Mouse (Mus musculus): Measurements from ENCODE around the gene Wbp1. TPM values are rescaled to one million over a fixed set of nuclear protein-coding genes. Genes with fewer than 3 reads are reported as not detected.

The Wbp1 gene
- polyA plus RNA-seq, 1 experiment from 2014 or later, result 83.8 TPM

- H3K9me3 ChIP-seq (ENCODE audit: control insufficient read depth, low read length), result no peaks in the 10 kb centered on the region
- H3K9ac ChIP-seq (ENCODE audit: low read length), result peak within 1 kb of the TSS; percentile 50
- H3K4me1 ChIP-seq (replicated peaks; ENCODE audit: control insufficient read depth, insufficient read depth, low read length), result peaks cover 22% of the 10 kb centered on the region; the same call in 1 of the 2 replicates
- no peak for ATAC-seq (replicated peaks; ENCODE audit: low FRiP score, low TSS enrichment, low read depth)
- H3K27ac ChIP-seq (ENCODE audit: low read depth), result peak within 1 kb of the TSS; percentile 16; the same call in 1 of the 2 replicates
- no peak for DNase-seq (ENCODE audit: low spot score)
- H3K4me2 ChIP-seq (ENCODE audit: low read length), result peak within 1 kb of the TSS; percentile 84
- peak within 1 kb of the TSS; percentile 67 for H3K4me3 ChIP-seq (ENCODE audit: low read depth, low read length)
- no peaks in the 10 kb centered on the region for H3K36me3 ChIP-seq (ENCODE audit: control insufficient read depth, insufficient read depth, low read length)
- 17% methylated on average over 5 of the region's 5 CpGs for WGBS
- H3K27me3 ChIP-seq (replicated peaks; ENCODE audit: control insufficient read depth, insufficient read depth, low read length), result no peaks in the 10 kb centered on the region
These were observed 4.0 kb upstream of the Wbp1 start, which contains the start of gene Ino80b for GRCm38 (mm10) chr6:83125331-83125730. TSS of gene Ino80b (minus strand) at chr6:83125431.

- Histone ChIP-seq H3K27ac (ENCODE audit: low read depth) (peak overlapping the region; percentile 16; the same call in 1 of the 2 replicates), H3K36me3 (ENCODE audit: control insufficient read depth, insufficient read depth, low read length) (no peaks in the 10 kb centered on the region)
- under 1% methylated on average over 30 of the region's 30 CpGs for WGBS
These were observed 3.5 kb upstream of the Wbp1 start for GRCm38 (mm10) chr6:83124851-83125312.

DNA sequence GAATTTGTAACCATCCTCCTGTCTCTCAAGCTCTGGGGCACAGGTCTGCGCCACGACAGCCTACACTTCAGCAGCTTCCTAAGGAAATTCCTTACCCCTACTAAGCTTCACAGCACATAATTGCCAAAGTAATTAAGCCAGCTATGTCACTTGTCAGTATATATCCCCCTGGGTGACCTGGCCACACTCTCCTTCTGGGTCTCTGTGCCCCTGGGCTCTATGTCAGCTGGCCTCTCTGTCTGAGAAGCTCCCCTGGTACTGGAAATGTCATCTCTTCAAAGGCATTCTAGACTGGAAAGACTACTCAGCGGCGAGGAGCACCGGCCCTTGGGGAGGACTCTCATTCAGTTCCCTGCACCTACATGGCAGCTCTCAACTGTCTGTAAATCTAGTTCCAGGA, 1.6 kb upstream of the Wbp1 start:
- WGBS, result 87% methylated on average over 5 of the region's 5 CpGs
- no peak overlapping the region for H3K27ac ChIP-seq (ENCODE audit: low read depth)

More at GRCm38 (mm10) chr6:83124851-83125312, 3.5 kb upstream of the Wbp1 start:
- Histone ChIP-seq H3K4me1 (replicated peaks; ENCODE audit: control insufficient read depth, insufficient read depth, low read length) (peaks cover 26% of the 10 kb centered on the region; the same call in 1 of the 2 replicates), H3K9me3 (ENCODE audit: control insufficient read depth, low read length) (no peaks in the 10 kb centered on the region), H3K27me3 (replicated peaks; ENCODE audit: control insufficient read depth, insufficient read depth, low read length) (no peaks in the 10 kb centered on the region), H3K4me2 (ENCODE audit: low read length) (peak overlapping the region; percentile 84), H3K4me3 (ENCODE audit: low read depth, low read length) (peak overlapping the region; percentile 67), H3K9ac (ENCODE audit: low read length) (peak overlapping the region; percentile 50)
- ATAC-seq (replicated peaks; ENCODE audit: low FRiP score, low TSS enrichment, low read depth) (0 out of 2 replicates have a peak, but pooled peaks have one; percentile 12), DNase-seq (ENCODE audit: low spot score) (peak; percentile 96)

DNA sequence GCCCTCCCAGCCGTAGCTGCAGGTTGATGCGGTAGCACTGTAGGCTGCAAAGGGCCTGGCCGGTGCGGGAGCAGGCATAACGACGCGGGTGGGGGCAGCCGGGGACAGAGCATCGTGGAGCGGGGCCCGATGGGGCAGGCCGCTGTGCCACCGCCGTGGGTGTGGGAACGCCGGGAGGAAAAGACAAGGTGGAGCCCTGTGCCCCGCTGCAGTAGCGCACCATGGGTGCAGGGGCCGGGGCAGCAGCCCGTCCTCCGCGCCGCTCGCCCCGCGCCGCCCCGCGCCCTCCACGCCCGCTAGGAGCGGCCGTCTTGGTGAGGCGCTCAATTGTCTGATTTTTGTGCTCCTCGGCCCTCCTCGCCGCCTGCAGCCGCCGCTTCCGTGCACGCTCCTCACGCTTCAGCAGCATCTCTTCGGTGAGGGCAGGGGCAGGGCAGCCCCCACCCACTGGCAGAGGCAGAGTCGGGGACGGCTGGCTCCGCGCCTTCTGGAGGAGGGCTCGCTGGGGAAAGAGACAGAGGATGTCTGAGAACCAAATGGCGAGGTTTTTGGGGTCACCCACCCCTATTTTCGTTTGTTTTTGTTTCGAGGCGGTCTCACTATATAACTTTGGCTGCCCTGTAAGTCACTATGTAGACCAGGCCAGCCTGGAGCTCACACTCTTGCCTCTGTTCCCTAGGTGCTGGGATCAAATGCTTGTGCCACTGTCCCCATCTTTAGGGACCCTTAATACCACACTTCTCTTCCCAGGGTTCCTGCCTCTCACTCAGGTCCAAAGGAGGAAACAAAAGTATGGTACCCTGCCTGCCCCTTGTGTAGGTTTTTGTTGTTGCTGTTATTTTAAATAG, 728 bp upstream of the Wbp1 start:
- peaks cover 25% of the 10 kb centered on the region for H3K36me3 ChIP-seq (ENCODE audit: control insufficient read depth, insufficient read depth, low read length)
- no peak for DNase-seq (ENCODE audit: low spot score)
- peak overlapping the region; percentile 75 for H3K9ac ChIP-seq (ENCODE audit: low read length)

More for the DNA sequence above, 1.6 kb upstream of the Wbp1 start:
- no peaks in the 10 kb centered on the region for H3K9me3 ChIP-seq (ENCODE audit: control insufficient read depth, low read length)
- H3K4me3 ChIP-seq (ENCODE audit: low read depth, low read length), result no peak overlapping the region
- H3K27me3 ChIP-seq (replicated peaks; ENCODE audit: control insufficient read depth, insufficient read depth, low read length), result no peaks in the 10 kb centered on the region
- ATAC-seq (replicated peaks; ENCODE audit: low FRiP score, low TSS enrichment, low read depth) (no peak), DNase-seq (ENCODE audit: low spot score) (no peak)
- H3K36me3 ChIP-seq (ENCODE audit: control insufficient read depth, insufficient read depth, low read length), result peaks cover 17% of the 10 kb centered on the region
- H3K9ac ChIP-seq (ENCODE audit: low read length), result peak overlapping the region; percentile 75; the same call in 1 of the 2 replicates
- peak overlapping the region; percentile 96 for H3K4me2 ChIP-seq (ENCODE audit: low read length)
- peaks cover 29% of the 10 kb centered on the region; the same call in 1 of the 2 replicates for H3K4me1 ChIP-seq (replicated peaks; ENCODE audit: control insufficient read depth, insufficient read depth, low read length)

DNA sequence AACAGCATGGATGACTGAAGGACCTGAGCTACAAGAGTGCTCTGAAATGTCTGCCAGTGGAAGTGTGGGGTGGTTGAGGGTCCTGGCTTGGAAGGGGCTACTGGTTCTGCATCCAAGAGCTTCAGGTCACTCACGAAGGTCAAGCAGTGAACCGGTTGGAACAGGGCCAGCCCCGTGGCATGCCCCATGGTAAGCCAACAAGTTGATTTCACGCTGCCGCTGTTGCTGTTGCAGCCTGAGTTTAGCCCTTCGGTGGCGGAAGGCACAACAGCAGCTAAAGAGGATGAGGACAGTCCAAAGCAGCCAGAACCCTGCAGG, 1.7 kb downstream of the Wbp1 start:
- DNase-seq (ENCODE audit: low spot score), result no peak
- no peak for ATAC-seq (replicated peaks; ENCODE audit: low FRiP score, low TSS enrichment, low read depth)
- no peaks in the 10 kb centered on the region for H3K9me3 ChIP-seq (ENCODE audit: control insufficient read depth, low read length)
- WGBS, result 81% methylated on average over 7 of the region's 7 CpGs
- peaks cover 31% of the 10 kb centered on the region for H3K36me3 ChIP-seq (ENCODE audit: control insufficient read depth, insufficient read depth, low read length)
- peaks cover 40% of the 10 kb centered on the region for H3K4me1 ChIP-seq (replicated peaks; ENCODE audit: control insufficient read depth, insufficient read depth, low read length)
- no peaks in the 10 kb centered on the region for H3K27me3 ChIP-seq (replicated peaks; ENCODE audit: control insufficient read depth, insufficient read depth, low read length)
- no peak overlapping the region; the same call in 1 of the 2 replicates for H3K4me2 ChIP-seq (ENCODE audit: low read length)
- H3K27ac ChIP-seq (ENCODE audit: low read depth), result peak overlapping the region; percentile 38; the same call in 1 of the 2 replicates
- peak overlapping the region; percentile 82; the same call in 1 of the 2 replicates for H3K4me3 ChIP-seq (ENCODE audit: low read depth, low read length)
- no peak overlapping the region for H3K9ac ChIP-seq (ENCODE audit: low read length)

More for the DNA sequence above, 728 bp upstream of the Wbp1 start:
- H3K4me3 ChIP-seq (ENCODE audit: low read depth, low read length), result peak overlapping the region; percentile 82
- H3K4me1 ChIP-seq (replicated peaks; ENCODE audit: control insufficient read depth, insufficient read depth, low read length), result peaks cover 29% of the 10 kb centered on the region; the same call in 1 of the 2 replicates
- ATAC-seq (replicated peaks; ENCODE audit: low FRiP score, low TSS enrichment, low read depth), result peak; percentile 0; the same call in 1 of the 2 replicates
- H3K4me2 ChIP-seq (ENCODE audit: low read length), result peak overlapping the region; percentile 96
- no peaks in the 10 kb centered on the region for H3K27me3 ChIP-seq (replicated peaks; ENCODE audit: control insufficient read depth, insufficient read depth, low read length)
- no peaks in the 10 kb centered on the region for H3K9me3 ChIP-seq (ENCODE audit: control insufficient read depth, low read length)
- H3K27ac ChIP-seq (ENCODE audit: low read depth), result peak overlapping the region; percentile 94
- 2% methylated on average over 44 of the region's 52 CpGs for WGBS

DNA sequence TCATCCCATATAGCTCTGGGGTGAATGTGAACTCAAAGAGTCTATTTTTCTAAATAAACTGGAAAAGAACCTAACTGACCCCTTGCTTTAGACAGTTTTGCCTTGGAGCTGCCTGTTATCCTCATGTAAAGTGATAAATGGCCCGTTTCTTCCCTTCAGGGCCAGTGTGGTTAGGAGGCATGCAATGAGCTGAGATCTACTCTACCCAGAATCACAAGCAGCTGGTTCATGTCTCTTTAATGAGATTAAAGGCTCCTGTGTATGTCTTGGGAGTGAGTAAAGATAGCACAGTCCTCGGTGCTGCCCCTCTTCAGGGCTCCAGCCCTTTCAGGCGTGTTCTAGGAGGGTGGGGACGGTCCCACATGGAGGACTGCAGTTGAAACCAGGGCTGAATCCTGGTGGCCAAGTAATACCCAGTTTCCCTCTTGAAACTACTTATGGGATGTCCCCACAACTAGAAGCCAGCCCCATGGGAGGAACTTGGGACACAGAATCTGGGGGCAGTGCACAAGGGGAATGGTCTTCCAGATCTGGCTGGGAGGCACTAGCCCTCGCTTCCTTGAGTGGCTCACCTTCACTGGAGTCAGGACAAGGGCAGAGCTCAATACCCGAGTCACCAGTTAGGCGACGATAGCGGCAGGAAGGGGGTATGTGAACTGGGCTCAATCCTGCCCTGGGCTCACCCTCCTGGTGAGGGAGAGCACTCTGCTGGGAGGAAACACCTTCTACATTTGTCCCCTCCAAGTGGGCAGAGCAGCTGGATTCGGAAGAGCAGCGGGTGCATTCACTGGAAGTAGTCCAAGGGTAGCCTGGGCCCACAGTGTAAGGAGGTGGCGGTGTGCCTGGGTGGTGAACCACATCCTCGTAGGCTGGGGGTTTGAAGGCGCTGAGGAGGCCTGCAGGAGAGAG, 2.3 kb downstream of the Wbp1 start:
- peaks cover 31% of the 10 kb centered on the region for H3K36me3 ChIP-seq (ENCODE audit: control insufficient read depth, insufficient read depth, low read length)
- H3K4me3 ChIP-seq (ENCODE audit: low read depth, low read length), result no peak overlapping the region
- no peaks in the 10 kb centered on the region for H3K27me3 ChIP-seq (replicated peaks; ENCODE audit: control insufficient read depth, insufficient read depth, low read length)
- H3K4me2 ChIP-seq (ENCODE audit: low read length), result no peak overlapping the region
- H3K9ac ChIP-seq (ENCODE audit: low read length), result no peak overlapping the region
- H3K9me3 ChIP-seq (ENCODE audit: control insufficient read depth, low read length), result no peaks in the 10 kb centered on the region
- peaks cover 39% of the 10 kb centered on the region for H3K4me1 ChIP-seq (replicated peaks; ENCODE audit: control insufficient read depth, insufficient read depth, low read length)
- H3K27ac ChIP-seq (ENCODE audit: low read depth), result no peak overlapping the region
- ATAC-seq (replicated peaks; ENCODE audit: low FRiP score, low TSS enrichment, low read depth), result no peak
- WGBS, result 82% methylated on average over 14 of the region's 14 CpGs
- DNase-seq (ENCODE audit: low spot score), result no peak

DNA sequence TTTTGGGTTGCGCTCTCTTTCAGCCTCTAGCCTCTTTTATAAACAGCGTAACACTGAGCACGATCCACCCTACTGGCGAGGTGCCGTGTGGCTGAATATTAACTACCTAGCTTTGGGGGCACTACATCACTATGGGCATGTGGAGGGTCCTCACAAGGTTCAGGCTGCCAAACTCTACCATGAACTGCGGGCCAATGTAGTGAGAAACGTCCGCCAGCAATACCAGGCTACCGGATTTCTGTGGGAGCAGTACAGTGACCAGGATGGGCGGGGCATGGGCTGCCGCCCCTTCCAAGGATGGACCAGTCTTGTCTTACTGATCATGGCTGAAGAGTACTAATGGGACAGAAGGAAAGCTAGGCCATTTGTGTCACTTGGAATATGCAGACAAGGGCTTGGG, 3.0 kb downstream of the Wbp1 start:
- peaks cover 35% of the 10 kb centered on the region for H3K4me1 ChIP-seq (replicated peaks; ENCODE audit: control insufficient read depth, insufficient read depth, low read length)
- no peak overlapping the region for H3K9ac ChIP-seq (ENCODE audit: low read length)
- no peak overlapping the region for H3K27ac ChIP-seq (ENCODE audit: low read depth)
- peaks cover 31% of the 10 kb centered on the region for H3K36me3 ChIP-seq (ENCODE audit: control insufficient read depth, insufficient read depth, low read length)
- ATAC-seq (replicated peaks; ENCODE audit: low FRiP score, low TSS enrichment, low read depth), result no peak
- no peaks in the 10 kb centered on the region for H3K9me3 ChIP-seq (ENCODE audit: control insufficient read depth, low read length)
- no peaks in the 10 kb centered on the region for H3K27me3 ChIP-seq (replicated peaks; ENCODE audit: control insufficient read depth, insufficient read depth, low read length)
- no peak overlapping the region for H3K4me3 ChIP-seq (ENCODE audit: low read depth, low read length)
- 78% methylated on average over 11 of the region's 11 CpGs for WGBS
- DNase-seq (ENCODE audit: low spot score), result no peak
- H3K4me2 ChIP-seq (ENCODE audit: low read length), result no peak overlapping the region

- H3K4me2 ChIP-seq (ENCODE audit: low read length), result no peak overlapping the region
- no peaks in the 10 kb centered on the region for H3K9me3 ChIP-seq (ENCODE audit: control insufficient read depth, low read length)
- H3K4me3 ChIP-seq (ENCODE audit: low read depth, low read length), result no peak overlapping the region
- H3K36me3 ChIP-seq (ENCODE audit: control insufficient read depth, insufficient read depth, low read length), result peaks cover 31% of the 10 kb centered on the region
- no peak overlapping the region for H3K27ac ChIP-seq (ENCODE audit: low read depth)
- no peak overlapping the region for H3K9ac ChIP-seq (ENCODE audit: low read length)
- H3K27me3 ChIP-seq (replicated peaks; ENCODE audit: control insufficient read depth, insufficient read depth, low read length), result no peaks in the 10 kb centered on the region
- DNase-seq (ENCODE audit: low spot score), result no peak
- WGBS, result 89% methylated on average over 13 of the region's 13 CpGs
- no peak for ATAC-seq (replicated peaks; ENCODE audit: low FRiP score, low TSS enrichment, low read depth)
- peaks cover 30% of the 10 kb centered on the region for H3K4me1 ChIP-seq (replicated peaks; ENCODE audit: control insufficient read depth, insufficient read depth, low read length)
These were observed 3.7 kb downstream of the Wbp1 start for GRCm38 (mm10) chr6:83117616-83118015.

Data from intestine, embryonic 14.5 days (tissue).